Mouse (Mus musculus): ENCODE measurements around the gene Ugt2a1. TPM values are rescaled to one million over a fixed set of nuclear protein-coding genes. Genes with fewer than 3 reads are reported as not detected.
"Not testable (repeated sequence)": the region's sequence is repeated elsewhere in the genome, so short reads cannot be mapped to it uniquely, and the experiment has no call there.

The Ugt2a1 gene
- not detected in 2 replicates for polyA plus RNA-seq (2015; fragmentation: Nextera tagmentation; extraction: Ambion mirVana)

DNA sequence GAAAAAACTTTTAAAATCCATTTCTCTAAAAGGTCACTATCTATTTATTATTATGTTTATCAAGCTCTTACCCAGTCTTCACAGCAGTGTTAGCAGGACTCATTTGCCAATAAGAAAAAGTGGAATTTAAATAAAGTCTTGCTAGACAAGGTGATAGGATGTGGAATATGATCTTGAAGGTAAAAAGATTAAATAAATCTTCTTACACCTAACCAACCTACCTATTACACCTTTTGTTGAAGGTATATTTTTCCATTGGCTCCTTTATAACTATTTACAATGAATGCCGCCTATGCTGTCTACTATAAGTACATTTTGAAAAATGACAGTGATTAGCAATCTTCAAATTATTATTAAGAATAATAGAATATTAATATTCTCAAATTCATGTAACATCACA lies at the start of gene Ugt2a1:
Ugt2a1 (minus strand) TSS at position 101 of the 400 bp plus-strand sequence.
- 87% methylated on average over 1 of the region's 1 CpGs for WGBS
- Histone ChIP-seq H3K27ac (ENCODE audit: low read length) (no peak within 1 kb of the TSS), H3K9ac (ENCODE audit: low read depth, low read length) (no peak within 1 kb of the TSS), H3K27me3 (ENCODE audit: control insufficient read depth, insufficient read depth, low read depth, low read length) (no peaks in the 10 kb centered on the region), H3K4me3 (ENCODE audit: low read depth, low read length) (no peak within 1 kb of the TSS), H3K4me2 (ENCODE audit: low read length) (no peak within 1 kb of the TSS), H3K36me3 (ENCODE audit: control insufficient read depth, insufficient read depth, low read length) (no peaks in the 10 kb centered on the region), H3K4me1 (ENCODE audit: control insufficient read depth, insufficient read depth, low read length) (no peaks in the 10 kb centered on the region), H3K9me3 (replicated peaks; ENCODE audit: control insufficient read depth, low read length, poor library complexity, severe bottlenecking) (no peaks in the 10 kb centered on the region)
- ATAC-seq = no peak

DNA sequence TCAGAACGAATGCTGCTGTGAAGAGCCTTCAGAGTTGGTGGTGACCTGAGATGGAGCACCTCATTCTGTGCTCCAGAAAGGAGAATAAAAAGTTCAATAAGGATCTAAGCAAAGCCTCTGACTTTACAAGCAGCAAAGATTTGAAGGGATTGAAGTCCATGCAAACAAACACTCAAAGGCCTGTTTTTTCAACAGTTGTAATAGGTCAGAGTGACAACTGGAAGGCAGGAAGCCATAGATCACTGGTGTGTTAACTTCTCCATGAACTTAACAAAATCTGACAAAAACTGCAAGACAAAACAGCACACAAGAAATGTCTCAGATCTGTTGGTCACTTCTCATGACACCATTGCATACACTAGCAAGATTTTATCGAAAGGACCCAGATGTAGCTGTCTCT lies 47.4 kb upstream of the Ugt2a1 start, which contains the start of gene Sult1b1:
Sult1b1 (minus strand) TSS at position 85 of the 400 bp plus-strand sequence.
- Histone ChIP-seq H3K4me1 (ENCODE audit: control insufficient read depth, insufficient read depth, low read length) (no peaks in the 10 kb centered on the region), H3K36me3 (ENCODE audit: control insufficient read depth, insufficient read depth, low read length) (no peaks in the 10 kb centered on the region), H3K9me3 (replicated peaks; ENCODE audit: control insufficient read depth, low read length, poor library complexity, severe bottlenecking) (no peaks in the 10 kb centered on the region), H3K4me3 (ENCODE audit: low read depth, low read length) (no peak within 1 kb of the TSS), H3K27me3 (ENCODE audit: control insufficient read depth, insufficient read depth, low read depth, low read length) (no peaks in the 10 kb centered on the region), H3K27ac (ENCODE audit: low read length) (no peak within 1 kb of the TSS), H3K4me2 (ENCODE audit: low read length) (no peak within 1 kb of the TSS), H3K9ac (ENCODE audit: low read depth, low read length) (no peak within 1 kb of the TSS)
- WGBS = 93% methylated on average over 2 of the region's 2 CpGs
- no peak for ATAC-seq

DNA sequence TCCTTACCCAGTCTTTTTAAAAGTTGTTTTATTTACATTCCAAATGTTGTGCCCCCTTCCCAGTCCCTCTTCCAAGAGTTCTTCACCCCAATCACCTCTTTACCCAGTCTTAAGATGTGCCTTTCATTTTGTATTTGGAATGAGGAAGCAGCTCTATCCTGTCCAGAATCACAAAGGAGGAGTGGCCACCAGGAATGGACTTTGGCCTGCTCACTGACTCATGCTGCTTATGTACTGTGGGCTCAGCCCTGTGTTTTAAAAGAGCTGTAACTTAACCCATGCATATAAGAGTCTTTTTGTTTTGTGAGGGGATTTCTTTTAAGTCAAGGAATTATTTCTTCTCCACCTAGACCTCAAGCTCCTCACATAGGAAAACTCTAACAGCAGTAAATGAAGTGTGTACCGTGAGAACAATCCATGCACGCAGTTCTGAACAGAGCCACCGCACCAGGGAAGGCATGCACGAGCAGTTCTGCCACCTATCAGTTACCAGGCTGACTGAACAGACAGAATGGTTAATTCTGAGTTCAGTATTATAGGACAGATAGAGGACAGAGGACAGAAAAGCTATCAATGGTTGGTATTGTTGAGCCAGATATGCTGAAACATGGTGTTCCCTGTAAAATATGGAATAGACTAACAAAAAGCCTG lies 45.4 kb upstream of the Ugt2a1 start:
- no peak for ATAC-seq
- 37% methylated on average over 4 of the region's 4 CpGs for WGBS
- no peak overlapping the region for H3K4me2 ChIP-seq (ENCODE audit: low read length)

DNA sequence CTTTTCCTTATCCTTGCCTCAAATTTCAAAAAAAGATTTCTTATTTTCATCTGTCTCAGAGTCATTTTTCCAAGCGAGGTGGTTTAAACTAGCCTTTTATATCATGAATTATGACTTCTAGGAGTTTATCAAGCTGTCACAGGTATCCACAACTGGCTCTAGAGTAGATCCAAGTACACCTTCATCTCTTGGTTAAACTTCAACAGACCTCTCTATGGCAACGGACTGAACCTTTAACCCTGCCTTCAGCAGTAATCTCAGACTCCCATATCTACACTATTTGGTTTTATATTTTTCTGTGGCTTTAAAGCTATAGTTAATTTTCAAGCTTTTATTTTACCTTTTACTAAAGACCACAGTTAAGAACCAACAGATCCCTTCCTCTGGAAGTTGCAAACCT lies 41.6 kb upstream of the Ugt2a1 start:
- Histone ChIP-seq H3K4me2 (ENCODE audit: low read length) (no peak overlapping the region), H3K27ac (ENCODE audit: low read length) (no peak overlapping the region), H3K27me3 (ENCODE audit: control insufficient read depth, insufficient read depth, low read depth, low read length) (no peaks in the 10 kb centered on the region), H3K4me1 (ENCODE audit: control insufficient read depth, insufficient read depth, low read length) (no peaks in the 10 kb centered on the region), H3K9ac (ENCODE audit: low read depth, low read length) (no peak overlapping the region), H3K4me3 (ENCODE audit: low read depth, low read length) (no peak overlapping the region), H3K36me3 (ENCODE audit: control insufficient read depth, insufficient read depth, low read length) (no peaks in the 10 kb centered on the region), H3K9me3 (replicated peaks; ENCODE audit: control insufficient read depth, low read length, poor library complexity, severe bottlenecking) (no peaks in the 10 kb centered on the region)
- 75% methylated on average over 2 of the region's 2 CpGs for WGBS
- ATAC-seq = no peak

More for the DNA sequence above, 45.4 kb upstream of the Ugt2a1 start:
- no peaks in the 10 kb centered on the region for H3K4me1 ChIP-seq (ENCODE audit: control insufficient read depth, insufficient read depth, low read length)
- no peak overlapping the region for H3K27ac ChIP-seq (ENCODE audit: low read length)
- H3K9me3 ChIP-seq (replicated peaks; ENCODE audit: control insufficient read depth, low read length, poor library complexity, severe bottlenecking) = no peaks in the 10 kb centered on the region
- H3K9ac ChIP-seq (ENCODE audit: low read depth, low read length) = no peak overlapping the region
- no peak overlapping the region for H3K4me3 ChIP-seq (ENCODE audit: low read depth, low read length)
- no peaks in the 10 kb centered on the region for H3K36me3 ChIP-seq (ENCODE audit: control insufficient read depth, insufficient read depth, low read length)
- no peaks in the 10 kb centered on the region for H3K27me3 ChIP-seq (ENCODE audit: control insufficient read depth, insufficient read depth, low read depth, low read length)

DNA sequence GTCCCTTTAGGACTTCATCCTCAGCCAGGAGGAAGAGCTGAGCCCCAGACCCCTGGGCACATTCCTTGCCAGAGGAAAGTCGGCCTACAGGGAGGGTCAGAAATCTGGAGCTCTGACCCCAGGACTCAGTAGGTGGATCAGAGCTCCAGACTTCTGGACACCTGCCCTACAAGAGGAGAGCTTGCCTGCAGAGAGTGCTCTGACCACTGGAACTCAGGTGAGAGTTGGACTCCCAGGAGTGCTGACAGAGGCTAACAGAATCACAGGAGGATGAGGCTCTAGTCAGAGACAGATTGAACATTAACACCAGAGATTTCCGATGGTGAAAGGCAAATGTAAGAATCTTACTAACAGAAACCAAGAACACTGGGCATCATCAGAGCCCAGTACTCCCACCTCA lies 32.9 kb upstream of the Ugt2a1 start:
- WGBS = 97% methylated on average over 2 of the region's 2 CpGs
- not testable (repeated sequence) for H3K4me3 ChIP-seq (ENCODE audit: low read depth, low read length); H3K9me3 ChIP-seq (replicated peaks; ENCODE audit: control insufficient read depth, low read length, poor library complexity, severe bottlenecking); H3K27ac ChIP-seq (ENCODE audit: low read length); H3K36me3 ChIP-seq (ENCODE audit: control insufficient read depth, insufficient read depth, low read length); H3K4me2 ChIP-seq (ENCODE audit: low read length); H3K9ac ChIP-seq (ENCODE audit: low read depth, low read length); H3K4me1 ChIP-seq (ENCODE audit: control insufficient read depth, insufficient read depth, low read length); ATAC-seq; H3K27me3 ChIP-seq (ENCODE audit: control insufficient read depth, insufficient read depth, low read depth, low read length)

DNA sequence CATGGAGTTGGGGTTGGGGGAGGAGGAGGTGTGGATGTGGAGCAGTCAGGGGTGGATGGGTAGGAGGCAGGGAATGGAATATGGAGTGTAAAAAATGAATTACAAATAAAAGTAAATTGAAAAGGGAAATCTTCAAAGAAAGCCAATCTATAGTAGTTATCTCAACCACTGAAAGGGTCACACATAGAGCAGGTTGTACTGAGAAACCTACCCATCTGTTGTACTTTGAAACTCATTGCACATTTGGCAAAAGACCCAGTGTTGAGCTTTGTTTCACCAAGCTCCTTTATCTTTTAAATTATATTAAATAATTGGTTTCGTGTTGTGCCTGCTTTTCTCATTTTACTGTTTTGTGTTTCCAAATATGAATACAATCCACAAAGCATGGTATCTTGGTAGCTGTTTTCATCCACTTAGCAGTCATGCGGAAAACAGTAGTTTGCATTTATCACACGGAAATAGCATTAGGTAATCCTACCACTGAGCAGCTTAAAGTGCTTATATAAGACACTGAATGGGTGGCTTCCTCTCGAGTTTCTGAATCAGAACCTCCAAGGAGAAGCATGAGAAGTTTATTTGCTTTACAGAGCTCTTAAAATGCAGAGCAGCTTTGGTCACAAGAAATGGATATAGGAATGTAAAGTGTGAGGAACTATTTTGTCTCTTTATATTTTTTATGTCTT lies 15.2 kb upstream of the Ugt2a1 start:
- Histone ChIP-seq H3K9ac (ENCODE audit: low read depth, low read length) (no peak overlapping the region), H3K36me3 (ENCODE audit: control insufficient read depth, insufficient read depth, low read length) (no peaks in the 10 kb centered on the region), H3K9me3 (replicated peaks; ENCODE audit: control insufficient read depth, low read length, poor library complexity, severe bottlenecking) (no peaks in the 10 kb centered on the region), H3K27me3 (ENCODE audit: control insufficient read depth, insufficient read depth, low read depth, low read length) (no peaks in the 10 kb centered on the region), H3K4me1 (ENCODE audit: control insufficient read depth, insufficient read depth, low read length) (no peaks in the 10 kb centered on the region), H3K4me3 (ENCODE audit: low read depth, low read length) (no peak overlapping the region), H3K4me2 (ENCODE audit: low read length) (no peak overlapping the region), H3K27ac (ENCODE audit: low read length) (no peak overlapping the region)
- ATAC-seq = no peak
- WGBS = 47% methylated on average over 4 of the region's 4 CpGs

DNA sequence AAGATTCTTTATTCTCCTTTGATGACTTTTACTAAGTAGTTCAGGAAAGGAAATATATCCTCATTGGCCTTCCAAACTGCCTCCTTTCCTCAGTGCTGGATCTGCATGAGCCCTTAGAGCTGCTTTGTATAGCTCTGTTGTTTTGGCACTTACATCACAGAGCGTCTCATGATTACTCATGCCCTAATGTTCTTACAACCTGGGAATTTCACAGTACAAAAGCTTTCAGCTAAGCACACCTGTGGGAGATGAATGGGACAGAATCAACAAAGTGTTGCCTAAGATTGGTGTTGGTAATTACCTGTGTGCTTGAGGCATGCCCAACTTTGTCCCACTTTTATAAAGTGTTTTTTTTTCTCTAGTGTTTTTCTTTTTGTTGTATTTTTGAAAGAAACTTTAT lies 12.0 kb upstream of the Ugt2a1 start:
- Histone ChIP-seq H3K27ac (ENCODE audit: low read length) (no peak overlapping the region), H3K9me3 (replicated peaks; ENCODE audit: control insufficient read depth, low read length, poor library complexity, severe bottlenecking) (no peaks in the 10 kb centered on the region), H3K27me3 (ENCODE audit: control insufficient read depth, insufficient read depth, low read depth, low read length) (no peaks in the 10 kb centered on the region), H3K4me2 (ENCODE audit: low read length) (no peak overlapping the region), H3K4me3 (ENCODE audit: low read depth, low read length) (no peak overlapping the region), H3K36me3 (ENCODE audit: control insufficient read depth, insufficient read depth, low read length) (no peaks in the 10 kb centered on the region), H3K9ac (ENCODE audit: low read depth, low read length) (no peak overlapping the region), H3K4me1 (ENCODE audit: control insufficient read depth, insufficient read depth, low read length) (no peaks in the 10 kb centered on the region)
- ATAC-seq = no peak
- 56% methylated on average over 1 of the region's 1 CpGs for WGBS

DNA sequence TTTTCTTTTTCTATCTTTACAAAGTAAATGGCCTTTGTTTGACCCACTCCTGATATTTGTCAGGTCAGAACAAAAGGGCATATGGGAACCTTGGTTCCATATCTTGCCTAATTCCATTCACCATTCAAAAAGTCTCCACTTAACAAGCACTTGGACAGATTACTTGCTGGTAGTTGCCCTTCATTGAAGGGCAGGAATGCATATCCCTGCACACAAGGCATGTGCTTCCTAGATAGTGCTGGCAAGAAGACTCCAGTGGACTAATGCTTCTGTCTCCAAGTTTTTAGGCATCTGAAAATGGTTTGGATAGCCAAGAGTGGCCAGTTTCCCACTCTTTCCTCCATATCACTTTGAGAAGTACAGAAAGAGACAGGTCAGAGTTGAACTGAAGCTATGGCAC lies 8.7 kb upstream of the Ugt2a1 start:
- no peak for ATAC-seq
- no peaks in the 10 kb centered on the region for H3K9me3 ChIP-seq (replicated peaks; ENCODE audit: control insufficient read depth, low read length, poor library complexity, severe bottlenecking)
- H3K27me3 ChIP-seq (ENCODE audit: control insufficient read depth, insufficient read depth, low read depth, low read length) = no peaks in the 10 kb centered on the region
- H3K9ac ChIP-seq (ENCODE audit: low read depth, low read length) = no peak overlapping the region
- no peak overlapping the region for H3K4me2 ChIP-seq (ENCODE audit: low read length)
- no peaks in the 10 kb centered on the region for H3K4me1 ChIP-seq (ENCODE audit: control insufficient read depth, insufficient read depth, low read length)
- H3K27ac ChIP-seq (ENCODE audit: low read length) = no peak overlapping the region
- no peaks in the 10 kb centered on the region for H3K36me3 ChIP-seq (ENCODE audit: control insufficient read depth, insufficient read depth, low read length)
- no peak overlapping the region for H3K4me3 ChIP-seq (ENCODE audit: low read depth, low read length)

DNA sequence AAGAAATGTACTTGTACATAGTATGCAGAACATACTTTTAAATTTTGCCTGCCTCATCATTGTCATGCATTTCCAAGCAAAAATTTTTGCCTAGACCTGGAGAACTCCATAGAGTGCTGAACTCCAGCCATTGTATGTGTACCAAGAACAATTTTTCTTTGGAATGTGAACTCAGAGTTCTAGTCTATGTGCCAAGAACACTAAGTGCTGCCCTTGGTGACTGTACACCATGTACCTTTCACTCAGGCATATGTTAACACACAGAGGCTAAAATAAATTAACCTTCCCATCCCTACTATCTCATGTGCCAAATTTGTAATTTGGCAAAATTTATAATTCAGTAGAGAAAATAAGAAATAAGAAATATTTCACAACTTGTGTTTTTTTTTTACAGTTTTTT lies 8.3 kb upstream of the Ugt2a1 start:
- Histone ChIP-seq H3K27me3 (ENCODE audit: control insufficient read depth, insufficient read depth, low read depth, low read length) (no peaks in the 10 kb centered on the region), H3K4me2 (ENCODE audit: low read length) (no peak overlapping the region), H3K4me3 (ENCODE audit: low read depth, low read length) (no peak overlapping the region), H3K36me3 (ENCODE audit: control insufficient read depth, insufficient read depth, low read length) (no peaks in the 10 kb centered on the region), H3K9me3 (replicated peaks; ENCODE audit: control insufficient read depth, low read length, poor library complexity, severe bottlenecking) (no peaks in the 10 kb centered on the region), H3K9ac (ENCODE audit: low read depth, low read length) (no peak overlapping the region), H3K4me1 (ENCODE audit: control insufficient read depth, insufficient read depth, low read length) (no peaks in the 10 kb centered on the region), H3K27ac (ENCODE audit: low read length) (no peak overlapping the region)
- ATAC-seq = no peak
